Mouse (Mus musculus) kidney, adult 2 months (tissue): ENCODE results near the gene Slc29a4. TPM values are rescaled to one million over a fixed set of nuclear protein-coding genes. Genes with fewer than 3 reads are reported as not detected.

Experiments used
- DNase-seq: peaks from one replicate; pipeline ENCODE4 v3.0.0; 2021
- H3K27ac ChIP-seq: fragments of 200-500 bp; 2 replicates; pipeline ENCODE4 v1.5.1; 2012; ENCODE audit warnings: low read depth, low read length, control low read depth, inconsistent platforms; ENCODE audit not compliant: insufficient read depth
- H3K27me3 ChIP-seq: fragments of 200-500 bp; replicated peaks from 2 replicates; pipeline ENCODE4 v1.6.1; 2012; ENCODE audit warnings: mild to moderate bottlenecking, moderate library complexity, low read length, inconsistent platforms; ENCODE audit not compliant: control insufficient read depth, insufficient read depth
- H3K36me3 ChIP-seq: fragments of 200-500 bp; 2 replicates; pipeline ENCODE4 v1.6.1; 2012; ENCODE audit warnings: mild to moderate bottlenecking, moderate library complexity, low read length, inconsistent platforms; ENCODE audit not compliant: control insufficient read depth, insufficient read depth
- H3K4me1 ChIP-seq: fragments of 200-500 bp; 2 replicates; pipeline ENCODE4 v1.6.1; 2011; ENCODE audit warnings: low read length; ENCODE audit not compliant: control insufficient read depth, insufficient read depth
- H3K4me3 ChIP-seq: fragments of 200-500 bp; 2 replicates; pipeline ENCODE4 v1.5.1; 2011; ENCODE audit warnings: mild to moderate bottlenecking, low read depth, low read length, control low read depth; ENCODE audit not compliant: insufficient read depth
- CTCF ChIP-seq: fragments of 200-500 bp; conservative IDR thresholded peaks from 2 replicates; pipeline ENCODE4 v1.5.1; 2011; ENCODE audit warnings: low read depth, mild to moderate bottlenecking, control low read depth, low read length, moderate library complexity, mixed read lengths; ENCODE audit not compliant: insufficient read depth, insufficient read length
- POLR2A ChIP-seq: fragments of 200-500 bp; IDR thresholded peaks from one replicate; pipeline ENCODE4 v1.6.1; 2011; ENCODE audit warnings: low read depth, low read length, control low read depth
- WGBS: fragments of 180-500 bp; shearing (Covaris S2); methylation state at CpG from one replicate; pipeline ENCODE4 v1.1.7; 2018; 5-methylcytosine and 5-hydroxymethylcytosine counted together
- polyA plus RNA-seq: library from polyadenylated mRNA; depleted of rRNA; stranded (reverse); fragments of >200 nt; gene quantifications from 2 replicates; pipeline ENCODE4 v1.2.3, GENCODE M21; 2012

Gene Slc29a4
- polyA plus RNA-seq, 1 experiment = 1.1 TPM

- Histone ChIP-seq H3K36me3 (no peaks in the 10 kb centered on the region), H3K4me3 (no peak overlapping the region), H3K27ac (no peak overlapping the region), H3K4me1 (no peaks in the 10 kb centered on the region), H3K27me3 (no peaks in the 10 kb centered on the region)
- no peak for TF ChIP-seq CTCF
- no peak for TF ChIP-seq POLR2A
- DNase-seq = no peak
- WGBS = 91% methylated on average over 5 of the region's 5 CpGs
These were observed 15.4 kb downstream of the Slc29a4 start for GRCm38 (mm10) chr5:142707709-142708108.

DNA sequence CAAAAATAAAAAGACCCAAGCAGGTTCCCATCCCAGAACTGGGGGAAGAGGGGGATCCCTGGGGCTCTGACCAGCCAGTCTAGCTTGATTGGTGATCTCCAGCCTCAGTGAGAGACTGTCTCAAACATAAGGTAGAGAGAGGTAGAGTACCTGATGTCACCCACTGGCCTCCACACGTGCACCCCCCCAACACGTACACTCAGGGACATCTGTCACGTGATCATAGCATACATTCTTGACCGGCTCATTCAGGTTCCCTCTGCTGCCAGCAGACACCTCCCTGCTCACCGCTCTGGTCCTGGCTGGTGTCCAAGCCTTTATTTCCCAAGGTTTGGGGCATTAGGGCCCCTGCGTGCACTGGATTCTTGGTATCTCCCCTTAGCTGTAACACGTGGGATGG lies 17.1 kb downstream of the Slc29a4 start:
- TF ChIP-seq POLR2A (no peak), CTCF (no peak)
- Histone ChIP-seq H3K27me3 (no peaks in the 10 kb centered on the region), H3K4me1 (no peaks in the 10 kb centered on the region), H3K4me3 (no peak overlapping the region), H3K36me3 (no peaks in the 10 kb centered on the region), H3K27ac (no peak overlapping the region)
- WGBS = 72% methylated on average over 7 of the region's 7 CpGs
- DNase-seq = no peak

DNA sequence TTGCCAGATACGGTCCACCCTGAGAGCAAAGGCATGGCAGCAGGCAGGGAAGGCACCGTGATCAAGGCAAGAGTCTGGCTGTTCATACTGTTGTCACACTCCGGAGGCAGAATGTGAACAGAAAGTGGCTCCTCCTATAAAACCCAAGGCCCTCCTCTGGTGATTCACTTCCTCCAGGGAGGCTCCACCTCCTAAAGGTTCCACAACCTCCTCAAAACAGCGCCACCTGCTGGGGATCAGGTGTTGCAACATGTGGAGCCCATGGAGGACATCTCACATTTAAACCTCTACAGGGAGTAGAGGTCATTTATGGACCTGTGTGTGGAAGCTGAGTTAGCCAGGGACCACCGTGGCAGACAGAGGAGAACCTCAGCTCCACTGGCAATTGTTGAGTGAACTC lies 20.1 kb downstream of the Slc29a4 start:
- Histone ChIP-seq H3K27me3 (no peaks in the 10 kb centered on the region), H3K4me1 (no peaks in the 10 kb centered on the region), H3K27ac (no peak overlapping the region), H3K4me3 (no peak overlapping the region), H3K36me3 (no peaks in the 10 kb centered on the region)
- TF ChIP-seq POLR2A (no peak), CTCF (0 out of 2 replicates have a peak, but pooled peaks have one; percentile 4)
- no peak for DNase-seq
- WGBS = 86% methylated on average over 5 of the region's 5 CpGs

DNA sequence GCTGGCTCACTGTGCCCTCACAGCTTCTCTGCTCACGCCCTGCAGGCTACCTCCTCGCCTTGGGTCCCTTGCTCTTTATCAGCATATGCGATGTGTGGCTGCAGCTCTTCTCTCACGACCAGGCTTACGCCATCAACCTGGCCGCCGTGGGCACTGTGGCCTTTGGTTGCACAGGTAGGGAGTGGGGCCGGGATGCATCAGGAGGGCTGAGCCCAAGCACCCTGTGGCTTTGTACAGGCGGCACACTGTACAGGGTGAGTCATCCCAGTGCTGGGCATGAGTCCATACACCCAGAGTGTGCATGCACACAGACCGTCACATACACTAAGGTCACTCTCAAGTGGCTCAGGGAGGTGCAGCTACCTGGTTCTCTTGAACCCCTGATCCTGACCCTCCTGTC lies 21.7 kb downstream of the Slc29a4 start:
- H3K4me1 ChIP-seq = no peaks in the 10 kb centered on the region
- H3K36me3 ChIP-seq = no peaks in the 10 kb centered on the region
- H3K4me3 ChIP-seq = no peak overlapping the region
- DNase-seq = no peak
- WGBS = 91% methylated on average over 10 of the region's 10 CpGs
- H3K27me3 ChIP-seq = no peaks in the 10 kb centered on the region
- no peak overlapping the region for H3K27ac ChIP-seq
- TF ChIP-seq POLR2A (no peak), CTCF (no peak)

- Histone ChIP-seq H3K4me3 (no peak overlapping the region), H3K27me3 (no peaks in the 10 kb centered on the region), H3K27ac (no peak overlapping the region), H3K36me3 (no peaks in the 10 kb centered on the region), H3K4me1 (no peaks in the 10 kb centered on the region)
- DNase-seq = no peak
- WGBS = 80% methylated on average over 9 of the region's 9 CpGs
- TF ChIP-seq CTCF (no peak), POLR2A (no peak)
These were observed 22.7 kb downstream of the Slc29a4 start for GRCm38 (mm10) chr5:142715059-142715458.

DNA sequence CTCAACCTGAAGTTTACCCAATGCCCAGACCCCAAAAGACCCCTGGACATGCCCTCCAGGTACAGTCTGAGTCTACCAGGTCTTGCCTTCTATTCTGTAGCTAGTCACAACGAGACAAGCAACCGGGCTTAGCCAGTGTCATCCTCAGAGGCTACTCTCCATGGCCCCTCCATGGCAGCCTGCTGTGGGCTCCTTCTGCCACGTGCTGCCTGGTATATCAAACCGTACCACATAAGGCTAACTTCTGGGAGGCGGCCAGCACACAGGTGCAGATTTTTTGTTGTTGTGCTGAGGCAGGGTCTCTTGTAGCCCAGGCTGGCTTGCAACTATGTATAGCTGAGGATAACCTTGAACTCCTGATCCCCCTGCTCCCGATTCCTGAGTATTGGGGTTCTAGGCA lies 23.7 kb downstream of the Slc29a4 start:
- H3K4me3 ChIP-seq = no peak overlapping the region
- H3K27me3 ChIP-seq = no peaks in the 10 kb centered on the region
- WGBS = 81% methylated on average over 6 of the region's 6 CpGs
- TF ChIP-seq POLR2A (no peak), CTCF (no peak)
- H3K36me3 ChIP-seq = no peaks in the 10 kb centered on the region
- DNase-seq = no peak
- H3K4me1 ChIP-seq = no peaks in the 10 kb centered on the region
- H3K27ac ChIP-seq = no peak overlapping the region

GRCm38 (mm10) chr5:142718037-142718436 lies 25.7 kb downstream of the Slc29a4 start:
- no peaks in the 10 kb centered on the region for H3K4me1 ChIP-seq
- no peak overlapping the region for H3K27ac ChIP-seq
- peak; percentile 70 for DNase-seq
- no peak for TF ChIP-seq POLR2A
- TF ChIP-seq CTCF = peak; percentile 96
- H3K36me3 ChIP-seq = no peaks in the 10 kb centered on the region
- 21% methylated on average over 4 of the region's 4 CpGs for WGBS
- no peak overlapping the region for H3K4me3 ChIP-seq
- H3K27me3 ChIP-seq = no peaks in the 10 kb centered on the region

- Histone ChIP-seq H3K36me3 (no peaks in the 10 kb centered on the region), H3K4me1 (no peaks in the 10 kb centered on the region), H3K27me3 (no peaks in the 10 kb centered on the region), H3K4me3 (no peak overlapping the region), H3K27ac (no peak overlapping the region)
- 40% methylated on average over 25 of the region's 25 CpGs for WGBS
- TF ChIP-seq CTCF (no peak), POLR2A (no peak)
- DNase-seq = no peak
These were observed 26.2 kb downstream of the Slc29a4 start for GRCm38 (mm10) chr5:142718486-142718885.
